Mouse (Mus musculus): ENCODE data around the gene Itpka. TPM values are rescaled to one million over a fixed set of nuclear protein-coding genes. Genes with fewer than 3 reads are reported as not detected.

The Itpka gene
- polyA plus RNA-seq, 1 experiment: 0.14 TPM

GRCm38 (mm10) chr2:119747554-119747953, 5.4 kb downstream of the Itpka start:
- Histone ChIP-seq H3ac (ENCODE audit: control insufficient read depth, insufficient read length) (no peak overlapping the region), H3K4me3 (no peak overlapping the region), H3K27me3 (ENCODE audit: control insufficient read depth, insufficient read depth, insufficient read length) (peaks cover 34% of the 10 kb centered on the region), H3K79me2 (ENCODE audit: control insufficient read depth, insufficient read depth) (no peaks in the 10 kb centered on the region), H3K4me2 (ENCODE audit: low read depth) (no peak overlapping the region), H3K36me3 (ENCODE audit: control insufficient read depth, insufficient read depth) (no peaks in the 10 kb centered on the region)
- TF ChIP-seq MYOD1 (IDR thresholded peaks at IDR 0.05; ENCODE audit: control insufficient read depth in 1 of 3, insufficient read length in 2 of 3, low read depth in 2 of 3): no peak
- no peak for TF ChIP-seq E2F4 (IDR thresholded peaks at IDR 0.05; ENCODE audit: insufficient read depth)
- TF ChIP-seq TCF12 (IDR thresholded peaks at IDR 0.05; ENCODE audit: insufficient read depth, poor library complexity, severe bottlenecking): no peak
- TF ChIP-seq MYOG (IDR thresholded peaks at IDR 0.05; ENCODE audit: control insufficient read depth in 1 of 3, insufficient read depth in 1 of 3, insufficient read length in 2 of 3, low read depth in 2 of 3): no peak
- TF ChIP-seq SRF (IDR thresholded peaks at IDR 0.05; ENCODE audit: control insufficient read depth, insufficient read length, low read depth): no peak
- no peak for TF ChIP-seq MAX (IDR thresholded peaks at IDR 0.05; ENCODE audit: low read depth)
- no peak for TF ChIP-seq USF1 (IDR thresholded peaks at IDR 0.05; ENCODE audit: low read depth)
- TF ChIP-seq POLR2AphosphoS2 (IDR thresholded peaks at IDR 0.05; ENCODE audit: insufficient read length, low read depth): no peak
- no peak for TF ChIP-seq REST (IDR thresholded peaks at IDR 0.05; ENCODE audit: insufficient read depth, insufficient read length)
- no peak for TF ChIP-seq CEBPB (IDR thresholded peaks at IDR 0.05; ENCODE audit: insufficient read depth, poor library complexity, severe bottlenecking)
- TF ChIP-seq POLR2A (IDR thresholded peaks at IDR 0.05; ENCODE audit: insufficient read length, low read depth): no peak
- TF ChIP-seq TCF3 (IDR thresholded peaks at IDR 0.05; ENCODE audit: insufficient read length, low read depth): no peak

GRCm38 (mm10) chr2:119749260-119749659, 7.1 kb downstream of the Itpka start:
- H3ac ChIP-seq (ENCODE audit: control insufficient read depth, insufficient read length): no peak overlapping the region
- peaks cover 45% of the 10 kb centered on the region for H3K27me3 ChIP-seq (ENCODE audit: control insufficient read depth, insufficient read depth, insufficient read length)
- no peaks in the 10 kb centered on the region for H3K36me3 ChIP-seq (ENCODE audit: control insufficient read depth, insufficient read depth)
- TF ChIP-seq MYOG (IDR thresholded peaks at IDR 0.05; ENCODE audit: control insufficient read depth in 1 of 3, insufficient read depth in 1 of 3, insufficient read length in 2 of 3, low read depth in 2 of 3) (no peak), TCF12 (IDR thresholded peaks at IDR 0.05; ENCODE audit: insufficient read depth, poor library complexity, severe bottlenecking) (no peak), REST (IDR thresholded peaks at IDR 0.05; ENCODE audit: insufficient read depth, insufficient read length) (no peak), CEBPB (IDR thresholded peaks at IDR 0.05; ENCODE audit: insufficient read depth, poor library complexity, severe bottlenecking) (no peak), E2F4 (IDR thresholded peaks at IDR 0.05; ENCODE audit: insufficient read depth) (no peak), MAX (IDR thresholded peaks at IDR 0.05; ENCODE audit: low read depth) (no peak), SRF (IDR thresholded peaks at IDR 0.05; ENCODE audit: control insufficient read depth, insufficient read length, low read depth) (no peak), TCF3 (IDR thresholded peaks at IDR 0.05; ENCODE audit: insufficient read length, low read depth) (no peak), POLR2AphosphoS2 (IDR thresholded peaks at IDR 0.05; ENCODE audit: insufficient read length, low read depth) (no peak)
- H3K79me2 ChIP-seq (ENCODE audit: control insufficient read depth, insufficient read depth): no peaks in the 10 kb centered on the region
- no peak overlapping the region for H3K4me3 ChIP-seq
- H3K4me2 ChIP-seq (ENCODE audit: low read depth): no peak overlapping the region

GRCm38 (mm10) chr2:119757601-119758100, 15.5 kb downstream of the Itpka start:
- no peak overlapping the region for H3K4me2 ChIP-seq (ENCODE audit: low read depth)
- no peaks in the 10 kb centered on the region for H3K36me3 ChIP-seq (ENCODE audit: control insufficient read depth, insufficient read depth)
- H3ac ChIP-seq (ENCODE audit: control insufficient read depth, insufficient read length): no peak overlapping the region
- peaks cover 50% of the 10 kb centered on the region for H3K27me3 ChIP-seq (ENCODE audit: control insufficient read depth, insufficient read depth, insufficient read length)
- TF ChIP-seq E2F4 (IDR thresholded peaks at IDR 0.05; ENCODE audit: insufficient read depth) (no peak), CEBPB (IDR thresholded peaks at IDR 0.05; ENCODE audit: insufficient read depth, poor library complexity, severe bottlenecking) (no peak), USF1 (IDR thresholded peaks at IDR 0.05; ENCODE audit: low read depth) (no peak), MYOG (IDR thresholded peaks at IDR 0.05; ENCODE audit: control insufficient read depth in 1 of 3, insufficient read depth in 1 of 3, insufficient read length in 2 of 3, low read depth in 2 of 3) (no peak), MAX (IDR thresholded peaks at IDR 0.05; ENCODE audit: low read depth) (no peak), MYOD1 (IDR thresholded peaks at IDR 0.05; ENCODE audit: control insufficient read depth in 1 of 3, insufficient read length in 2 of 3, low read depth in 2 of 3) (no peak), TCF12 (IDR thresholded peaks at IDR 0.05; ENCODE audit: insufficient read depth, poor library complexity, severe bottlenecking) (no peak), REST (IDR thresholded peaks at IDR 0.05; ENCODE audit: insufficient read depth, insufficient read length) (no peak), POLR2AphosphoS2 (IDR thresholded peaks at IDR 0.05; ENCODE audit: insufficient read length, low read depth) (no peak)
- H3K4me3 ChIP-seq: no peak overlapping the region
- H3K79me2 ChIP-seq (ENCODE audit: control insufficient read depth, insufficient read depth): no peaks in the 10 kb centered on the region

GRCm38 (mm10) chr2:119758101-119758843, 16.1 kb downstream of the Itpka start:
- TF ChIP-seq POLR2A (IDR thresholded peaks at IDR 0.05; ENCODE audit: insufficient read length, low read depth) (no peak), CEBPB (IDR thresholded peaks at IDR 0.05; ENCODE audit: insufficient read depth, poor library complexity, severe bottlenecking) (no peak), REST (IDR thresholded peaks at IDR 0.05; ENCODE audit: insufficient read depth, insufficient read length) (no peak), MAX (IDR thresholded peaks at IDR 0.05; ENCODE audit: low read depth) (no peak), POLR2AphosphoS2 (IDR thresholded peaks at IDR 0.05; ENCODE audit: insufficient read length, low read depth) (no peak), MYOG (IDR thresholded peaks at IDR 0.05; ENCODE audit: control insufficient read depth in 1 of 3, insufficient read depth in 1 of 3, insufficient read length in 2 of 3, low read depth in 2 of 3) (no peak)
- Histone ChIP-seq H3ac (ENCODE audit: control insufficient read depth, insufficient read length) (no peak overlapping the region), H3K4me2 (ENCODE audit: low read depth) (peak overlapping the region; percentile 24), H3K27me3 (ENCODE audit: control insufficient read depth, insufficient read depth, insufficient read length) (peaks cover 43% of the 10 kb centered on the region), H3K36me3 (ENCODE audit: control insufficient read depth, insufficient read depth) (no peaks in the 10 kb centered on the region), H3K79me2 (ENCODE audit: control insufficient read depth, insufficient read depth) (no peaks in the 10 kb centered on the region), H3K4me3 (no peak overlapping the region)
